Mouse (Mus musculus): ENCODE measurements around the gene Cradd.

Gene Cradd

DNA sequence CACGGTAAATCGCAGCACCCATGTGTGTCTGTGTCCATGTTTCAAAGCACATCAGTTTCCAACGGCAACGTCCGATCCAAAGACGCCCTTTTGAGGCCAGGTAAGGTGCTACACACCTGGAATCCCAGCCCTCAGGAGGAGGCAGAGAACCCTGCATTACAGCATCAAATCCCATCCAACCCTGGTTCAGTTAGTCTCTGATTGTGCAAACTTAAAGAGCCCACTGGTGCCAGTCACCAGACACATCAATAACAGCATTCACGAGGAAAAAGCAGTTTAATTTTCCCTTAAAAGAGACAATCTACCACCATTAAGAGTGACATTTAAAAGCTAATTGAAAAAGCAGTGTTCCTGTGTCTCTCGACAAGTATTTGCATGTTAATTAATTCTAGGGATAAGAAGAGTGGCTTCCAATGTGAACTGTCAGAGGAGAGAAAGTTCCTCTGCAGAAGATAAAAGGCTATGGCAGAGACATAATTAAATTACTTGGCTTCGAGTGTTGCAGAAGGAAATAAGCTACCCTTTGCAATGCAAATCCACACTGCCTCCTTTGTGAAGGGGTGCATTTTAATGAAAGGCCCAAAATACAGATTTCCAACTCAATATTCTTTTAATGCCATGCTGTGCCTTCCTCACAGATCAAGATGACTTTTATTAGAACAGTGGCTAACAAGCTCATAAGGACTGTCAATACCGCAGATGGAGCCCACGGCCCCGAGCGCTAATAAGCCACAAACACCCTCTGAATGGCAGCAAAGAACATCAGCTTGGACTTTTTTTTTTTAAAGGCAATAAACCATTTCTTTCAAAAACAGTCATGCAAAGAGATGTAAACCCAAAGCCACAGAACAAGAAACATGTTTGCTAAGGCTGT lies 84.5 kb downstream of the Cradd start:
- DNase-seq (ENCODE audit: low spot score in 2 of 2) = no peak

DNA sequence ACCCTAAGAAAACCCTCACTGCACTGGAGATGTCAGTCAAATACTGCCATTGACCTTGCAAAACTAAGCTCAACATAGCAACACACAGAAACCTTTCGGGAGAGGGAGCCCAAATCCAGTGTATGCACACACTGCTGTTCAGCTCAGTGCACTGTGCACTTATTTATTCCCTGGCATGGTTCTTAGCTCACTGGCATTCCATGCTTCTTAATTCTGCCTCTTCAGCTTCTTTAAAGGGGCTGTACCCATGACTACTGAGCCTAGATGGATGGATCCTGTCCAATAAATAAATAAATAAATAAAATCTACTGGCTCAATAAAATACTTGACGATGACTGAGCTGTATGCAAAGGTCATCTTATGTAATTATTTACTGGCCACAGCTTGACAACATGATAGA lies 85.3 kb downstream of the Cradd start:
- DNase-seq (ENCODE audit: low spot score in 2 of 2) = no peak

DNA sequence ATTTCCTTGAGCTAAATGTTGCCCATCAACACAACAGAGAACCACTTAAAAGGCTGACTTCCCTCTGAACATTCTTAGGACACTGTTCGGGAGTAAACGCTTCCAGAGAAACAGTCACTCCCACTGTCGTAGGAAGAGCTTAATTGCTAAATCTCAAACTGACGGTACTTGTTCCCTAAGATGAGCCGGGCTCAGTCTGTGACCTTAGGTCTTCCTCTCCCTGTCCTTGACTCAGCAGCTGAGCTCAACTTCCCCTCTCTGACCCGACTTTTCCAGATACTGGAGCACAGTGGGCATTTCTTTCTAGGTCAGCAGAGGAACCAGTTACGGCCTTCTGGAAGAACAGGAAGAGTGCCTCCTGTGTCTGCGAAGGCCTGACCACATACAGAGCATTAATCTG lies 87.7 kb downstream of the Cradd start:
- no peak for DNase-seq (ENCODE audit: low spot score in 2 of 2)

DNA sequence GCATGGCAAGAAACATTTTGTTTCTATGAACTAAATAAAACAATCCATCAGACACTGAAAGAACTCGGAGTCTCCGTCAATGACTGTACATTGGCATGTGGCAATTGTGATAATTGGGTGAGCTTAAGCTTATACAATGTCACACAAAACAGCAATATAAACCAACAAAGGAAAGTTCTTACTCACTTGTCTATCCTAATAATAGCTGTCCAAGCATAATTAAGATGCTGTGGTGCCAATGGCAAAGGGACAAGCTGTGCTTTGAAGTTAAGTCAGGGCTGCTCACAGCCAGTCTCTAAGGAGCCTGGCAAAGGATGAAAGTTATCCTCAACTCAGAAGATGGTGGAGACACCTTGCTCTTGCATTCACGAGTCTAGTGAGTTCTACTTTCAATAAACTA lies 89.3 kb downstream of the Cradd start:
- no peak for DNase-seq (ENCODE audit: low spot score in 2 of 2)

DNA sequence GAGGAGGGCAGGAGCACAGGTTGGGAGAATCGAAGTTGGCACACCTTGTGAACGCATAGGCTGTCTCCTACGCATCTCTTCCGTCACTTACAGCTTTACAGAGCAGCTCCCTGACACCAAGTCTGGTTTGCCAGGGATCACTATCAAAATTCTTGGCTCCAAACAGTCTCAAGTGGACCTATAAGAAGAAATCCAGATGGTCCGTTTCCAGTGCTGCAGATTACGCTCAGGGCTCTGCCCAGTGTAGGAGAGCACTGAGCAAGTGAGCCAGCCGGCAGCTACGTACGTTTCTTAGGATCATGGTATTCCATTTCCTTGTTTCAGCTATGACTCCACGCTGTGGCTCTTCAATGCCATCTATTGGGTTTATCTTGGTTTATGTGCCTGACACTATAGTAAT lies 90.9 kb downstream of the Cradd start:
- no peak for DNase-seq (ENCODE audit: low spot score in 2 of 2)

DNA sequence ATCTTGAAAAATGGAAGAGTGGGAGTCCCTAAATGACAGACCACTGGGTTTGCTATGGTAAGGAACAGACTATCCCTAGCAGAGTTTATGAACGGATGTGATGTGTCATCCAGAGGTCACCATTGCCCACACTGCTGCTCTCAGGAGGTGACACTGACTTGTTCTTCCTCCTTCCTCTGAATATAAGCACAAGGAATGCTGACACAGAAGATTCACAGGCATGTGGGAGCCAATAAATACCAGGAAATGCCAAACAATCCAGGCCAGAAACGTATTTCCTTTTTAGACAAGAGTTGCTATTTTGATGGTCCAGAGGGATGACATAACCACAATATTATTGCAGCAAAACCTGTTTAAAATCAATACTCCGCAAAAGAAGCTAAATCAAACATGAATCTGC lies 91.4 kb downstream of the Cradd start:
- no peak for DNase-seq (ENCODE audit: low spot score in 2 of 2)

DNA sequence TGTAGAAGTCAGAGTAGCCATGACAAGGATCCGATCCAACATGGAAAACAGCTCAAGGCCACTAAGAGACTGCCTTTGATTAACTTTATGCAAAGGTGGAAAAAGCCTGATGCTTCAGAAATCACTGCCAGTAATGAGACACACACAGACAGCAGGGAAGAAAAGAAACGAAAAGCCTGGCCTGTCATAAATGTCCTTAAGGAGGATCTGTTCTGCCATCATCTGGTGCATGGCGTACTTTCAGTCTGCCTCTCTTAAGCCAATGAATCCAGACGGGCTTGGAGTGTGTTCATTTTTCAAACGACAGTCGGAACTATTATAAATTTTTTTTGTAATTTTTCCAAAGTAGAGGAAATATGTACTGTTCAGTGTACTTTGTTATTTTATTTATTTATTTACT lies 95.7 kb downstream of the Cradd start:
- DNase-seq (ENCODE audit: low spot score in 2 of 2) = no peak

DNA sequence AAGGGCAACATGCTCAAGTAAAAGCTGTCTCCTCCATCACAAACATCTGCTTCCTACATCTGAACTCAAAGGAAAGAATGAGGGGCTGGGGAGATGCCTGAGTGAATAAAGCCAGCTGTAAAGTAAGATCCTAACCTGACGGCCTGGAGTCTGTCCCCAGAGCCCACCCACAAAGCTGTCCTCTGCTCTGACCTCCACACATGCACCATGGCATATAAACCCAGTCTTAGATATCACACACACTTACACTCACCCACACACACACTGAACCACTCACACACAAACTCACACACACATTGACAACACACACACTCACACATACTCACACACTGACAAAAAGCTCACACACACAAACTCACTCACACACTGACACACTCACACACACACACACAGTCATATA lies 96.3 kb downstream of the Cradd start:
- DNase-seq (ENCODE audit: low spot score in 2 of 2) = no peak

DNA sequence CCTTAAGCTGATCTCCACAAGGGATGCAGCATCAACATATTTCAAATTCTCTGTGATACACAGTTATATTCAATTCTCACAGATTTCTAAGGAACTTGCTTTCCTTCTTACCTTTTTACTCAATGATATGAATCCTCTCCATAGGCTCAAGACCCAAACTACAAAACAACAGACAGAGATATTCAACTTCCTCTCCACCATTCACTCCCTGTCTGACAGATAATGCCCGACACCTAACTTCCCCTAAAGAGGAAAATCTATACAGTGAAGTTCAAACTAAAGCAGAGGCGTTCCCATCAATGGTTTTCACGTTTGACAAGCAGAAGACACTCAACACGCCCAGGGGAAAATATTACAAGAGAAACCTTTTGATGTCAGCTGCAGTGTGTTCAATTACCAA lies 97.2 kb downstream of the Cradd start:
- DNase-seq (ENCODE audit: low spot score in 2 of 2) = no peak

DNA sequence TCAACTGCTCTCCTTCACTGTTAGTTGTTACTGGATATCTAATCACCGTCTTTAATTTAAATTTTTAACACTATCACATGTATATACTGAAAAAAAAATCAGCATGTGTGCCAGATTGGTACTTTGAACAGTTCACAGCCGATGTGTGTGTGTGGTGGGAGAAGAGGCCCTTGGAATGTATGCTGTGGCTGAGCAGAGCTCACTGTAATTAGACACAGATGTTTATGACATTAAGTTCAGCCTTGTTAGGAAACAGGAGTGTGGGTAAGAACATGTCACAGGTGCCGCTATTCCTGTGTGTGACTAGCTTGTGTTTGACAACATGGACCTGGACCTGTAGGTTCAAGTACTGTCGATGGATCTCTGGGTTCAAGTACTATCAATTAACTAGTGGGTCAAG lies 98.9 kb downstream of the Cradd start:
- no peak for DNase-seq (ENCODE audit: low spot score in 2 of 2)

DNA sequence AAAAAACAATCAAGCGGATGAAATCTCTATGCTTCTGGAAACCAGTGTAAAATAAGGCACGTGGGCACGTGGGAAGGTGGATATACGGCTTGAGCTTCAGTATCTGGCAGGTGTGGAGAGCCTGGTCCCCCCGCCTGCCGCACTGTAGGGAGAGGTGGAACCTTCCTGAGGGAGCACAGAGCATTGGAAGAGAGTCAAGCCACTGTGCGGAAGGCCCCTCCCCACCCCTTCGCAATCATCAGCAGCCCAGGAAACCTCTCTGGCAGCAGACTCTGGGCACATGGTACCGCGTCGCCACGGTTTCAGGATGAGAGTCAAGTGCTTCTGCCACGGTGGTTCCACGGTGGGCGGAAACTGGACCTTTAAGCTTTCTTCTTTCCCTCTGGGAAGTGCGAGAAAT lies 100.7 kb downstream of the Cradd start:
- no peak for DNase-seq (ENCODE audit: low spot score in 2 of 2)

DNA sequence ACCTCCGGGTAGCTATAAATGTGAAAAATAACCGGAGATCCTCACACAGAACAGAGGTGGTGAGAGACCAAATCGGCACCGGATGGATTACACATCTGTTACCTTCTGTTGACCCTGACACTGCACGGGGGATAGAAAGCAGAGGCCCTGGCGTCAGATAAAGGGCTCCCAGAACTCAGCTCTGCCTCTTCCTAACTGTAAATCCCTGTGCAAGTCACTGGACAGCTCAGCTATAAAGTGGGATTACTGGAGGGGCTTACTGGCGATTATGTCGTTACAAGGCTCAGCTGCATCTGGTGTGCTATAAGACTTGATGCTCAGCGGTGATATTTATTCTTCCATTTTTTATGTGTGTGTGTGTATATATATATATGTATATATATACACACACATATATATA lies 102.0 kb downstream of the Cradd start:
- no peak for DNase-seq (ENCODE audit: low spot score in 2 of 2)

DNA sequence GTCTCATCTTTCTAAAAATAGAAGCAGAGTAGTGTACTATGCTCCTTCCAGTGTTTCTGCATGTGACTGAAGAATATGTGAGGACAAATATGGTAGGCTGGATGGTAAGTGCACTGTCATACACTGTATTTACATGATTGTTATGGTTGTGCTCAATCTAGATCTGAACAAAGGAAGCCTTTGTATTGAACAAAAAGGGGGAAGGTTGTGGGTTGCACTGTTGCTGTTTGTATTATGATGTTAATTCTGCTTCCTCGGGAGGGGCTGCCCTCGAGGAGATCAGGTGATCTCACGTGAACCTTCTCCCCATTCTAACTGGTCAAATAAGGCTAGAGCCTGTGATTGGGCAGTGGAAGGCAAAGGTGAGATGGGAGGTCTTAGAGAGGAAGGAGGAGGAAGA lies 103.4 kb downstream of the Cradd start:
- DNase-seq (ENCODE audit: low spot score in 2 of 2) = no peak

DNA sequence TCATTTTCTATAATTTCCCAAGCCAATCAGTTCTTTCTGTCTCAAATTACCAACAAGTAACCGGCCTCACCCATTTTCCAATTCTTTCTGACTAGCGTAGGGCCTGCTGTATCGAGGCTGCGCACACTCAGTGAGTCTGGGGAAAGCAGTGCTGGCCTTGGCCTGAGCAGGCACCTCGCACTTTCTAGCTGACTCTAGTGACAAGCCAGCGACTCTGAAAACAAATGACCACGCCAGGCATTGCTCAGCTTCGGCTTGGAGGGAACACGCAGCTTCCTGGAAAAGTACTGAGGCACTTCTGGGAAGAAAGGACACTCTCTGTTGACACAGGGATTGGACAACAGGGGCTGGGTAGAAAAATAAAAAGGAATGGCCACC lies 105.3 kb downstream of the Cradd start:
- no peak for DNase-seq (ENCODE audit: low spot score in 2 of 2)

DNA sequence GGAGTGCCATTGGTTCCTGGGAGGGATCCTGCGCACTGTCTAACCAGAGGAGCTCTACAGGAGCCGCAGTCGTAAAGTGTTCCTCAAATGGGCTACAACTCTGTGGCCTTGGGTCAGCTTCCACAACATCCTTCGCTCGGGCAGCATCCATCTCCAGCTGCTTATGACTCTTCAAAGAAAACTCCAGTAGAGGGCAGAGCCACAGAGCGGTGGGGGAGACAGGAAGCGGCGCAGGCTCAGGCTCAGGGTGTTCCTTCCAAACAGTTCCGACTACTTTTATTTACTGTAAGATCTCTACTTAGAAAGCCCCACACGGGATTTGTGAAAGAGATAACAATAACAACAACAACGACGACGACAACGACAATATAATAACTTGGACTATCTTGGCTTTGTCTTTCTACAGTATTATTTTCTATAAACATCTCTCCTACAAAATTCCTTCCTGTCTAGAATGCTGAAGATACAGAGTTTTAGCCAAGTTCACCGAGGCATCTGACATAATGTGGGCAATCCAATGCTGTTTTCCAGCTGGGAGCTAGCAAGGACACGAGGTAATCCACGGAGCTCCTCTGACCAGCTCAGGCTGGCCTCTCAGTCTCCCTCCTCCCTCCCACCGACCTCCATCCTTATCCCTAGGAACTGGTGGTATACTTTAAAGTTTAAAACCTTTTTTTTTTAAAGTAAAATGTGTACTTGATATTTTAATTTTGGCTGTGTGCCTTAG lies 105.8 kb downstream of the Cradd start:
- DNase-seq (ENCODE audit: low spot score in 2 of 2) = no peak

DNA sequence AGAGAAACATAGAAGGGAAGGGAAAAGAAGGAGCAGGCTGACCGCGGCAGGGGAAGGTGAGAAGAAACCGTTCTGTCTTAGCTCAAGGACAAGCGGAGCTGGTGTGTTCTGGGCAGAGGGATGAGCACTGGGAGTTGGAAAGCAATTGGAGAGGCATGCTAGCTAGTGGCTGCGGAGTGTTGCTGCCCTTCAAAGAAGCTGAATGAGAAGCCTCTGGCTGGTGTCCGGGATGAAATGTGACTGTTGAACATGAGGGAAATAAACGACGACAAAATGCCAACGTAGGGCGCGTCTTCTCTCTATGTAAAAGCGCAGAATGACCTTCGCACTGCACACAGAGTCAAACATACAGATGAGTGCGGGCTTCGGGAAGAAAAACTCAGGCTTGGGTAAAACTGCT lies 108.6 kb downstream of the Cradd start:
- no peak for DNase-seq (ENCODE audit: low spot score in 2 of 2)

DNA sequence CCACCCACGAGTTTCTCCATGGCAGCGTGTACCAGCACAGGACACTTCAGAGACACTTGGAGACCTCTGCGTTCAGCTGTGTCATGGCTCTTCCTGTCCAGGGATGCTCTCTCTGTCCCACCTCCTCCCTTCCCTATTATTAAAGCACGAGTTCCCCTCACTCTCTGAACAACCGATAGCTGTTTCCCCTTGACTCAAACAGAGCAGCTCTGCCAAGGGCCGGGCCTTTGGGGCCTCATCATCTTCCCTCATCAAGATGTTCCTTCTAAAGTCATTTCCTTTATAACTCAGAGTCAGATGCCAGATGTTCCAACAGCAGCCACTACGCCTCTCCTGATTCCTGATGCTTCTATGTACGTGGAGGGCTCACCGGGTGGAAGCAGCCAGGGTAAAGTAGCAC lies 110.1 kb downstream of the Cradd start:
- no peak for DNase-seq (ENCODE audit: low spot score in 2 of 2)

DNA sequence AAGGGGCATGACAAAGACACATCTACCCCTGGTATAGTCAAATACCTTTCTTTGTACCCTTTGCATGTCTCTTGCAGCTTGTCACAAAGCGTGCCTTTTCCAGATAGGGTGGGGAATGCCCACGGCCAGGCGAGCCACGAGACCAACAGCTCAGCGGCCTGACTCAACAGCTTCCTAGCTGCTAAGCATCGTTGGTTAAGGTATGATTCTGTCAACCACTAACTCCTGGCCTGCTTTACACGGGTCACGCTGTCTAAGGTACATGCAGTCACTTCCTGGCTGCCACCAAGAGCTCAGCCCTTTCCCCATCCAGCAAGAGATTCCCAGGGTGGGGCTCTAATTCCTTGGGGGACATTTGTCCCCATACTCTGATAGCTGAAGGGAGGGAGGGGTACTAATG lies 110.6 kb downstream of the Cradd start:
- no peak for DNase-seq (ENCODE audit: low spot score in 2 of 2)

DNA sequence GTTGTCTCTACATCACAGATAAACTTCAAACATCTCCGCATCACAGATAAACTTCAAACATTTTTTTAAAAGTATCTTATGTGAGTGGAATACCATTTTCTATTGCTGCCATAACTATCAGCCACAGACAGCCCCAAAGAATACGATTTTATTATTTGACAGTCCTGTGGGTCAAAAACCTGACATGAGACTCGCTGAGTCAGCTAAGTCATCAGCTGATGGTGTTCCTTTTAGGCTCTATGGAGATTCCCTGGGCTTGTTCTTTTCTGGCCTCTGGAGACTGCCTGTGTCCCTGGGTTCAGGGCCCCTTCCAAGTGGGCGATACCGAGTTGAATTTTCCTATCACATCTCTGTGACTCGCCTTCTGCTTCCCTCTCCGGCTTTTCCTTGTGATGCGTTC lies 112.3 kb downstream of the Cradd start:
- no peak for DNase-seq (ENCODE audit: low spot score in 2 of 2)

DNA sequence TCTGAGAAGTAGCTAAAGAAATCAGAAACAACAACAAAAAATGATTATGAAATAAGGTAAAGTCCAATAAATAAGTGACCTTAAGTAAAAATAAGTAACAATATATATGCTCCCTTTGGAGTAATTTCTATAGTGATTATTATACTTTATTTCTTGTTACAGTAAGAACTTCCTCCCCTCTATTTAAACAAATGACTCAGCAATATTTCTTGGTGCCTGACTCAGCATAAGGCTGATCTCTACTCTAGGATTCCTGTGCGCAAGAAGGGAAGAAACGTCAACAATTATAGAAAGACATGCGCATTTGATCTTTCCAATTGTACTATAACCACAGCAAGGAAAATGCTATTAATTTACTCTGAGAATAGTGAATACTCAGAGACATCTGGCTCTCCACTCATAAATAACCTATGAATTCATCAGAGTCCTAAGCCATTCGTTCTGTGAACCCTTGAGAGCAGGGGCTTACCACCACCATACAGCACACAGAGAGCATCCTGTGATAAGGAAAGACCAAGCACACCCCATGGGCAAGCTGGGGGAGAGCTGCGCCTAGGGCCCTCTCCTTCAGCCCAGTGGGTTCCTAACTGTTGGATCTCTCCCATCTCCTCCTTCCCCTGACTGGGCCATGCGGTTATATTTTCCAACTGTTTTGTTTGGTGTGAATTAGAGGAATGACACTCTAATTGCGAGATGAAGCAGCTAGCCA lies 113.1 kb downstream of the Cradd start:
- DNase-seq (ENCODE audit: low spot score in 2 of 2) = no peak

DNA sequence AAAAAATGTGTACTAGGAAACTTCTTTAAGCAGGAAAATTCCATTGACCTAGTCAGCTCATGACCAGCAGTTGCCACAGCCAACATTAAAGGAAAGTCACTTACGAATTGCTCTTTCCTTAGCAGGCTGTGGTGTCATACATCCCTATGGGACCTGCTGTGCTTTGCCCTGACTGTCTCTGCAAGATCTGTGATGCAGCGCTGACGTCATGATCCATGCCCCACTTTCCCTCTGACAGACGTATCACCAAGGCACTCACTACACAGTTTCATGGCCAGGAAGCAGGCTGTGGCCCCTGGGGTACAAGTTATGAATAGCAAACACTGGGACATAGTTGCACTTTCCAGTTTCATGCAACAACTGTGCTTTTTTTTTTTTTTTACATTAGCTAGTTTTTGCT lies 113.8 kb downstream of the Cradd start:
- DNase-seq (ENCODE audit: low spot score in 2 of 2) = no peak

DNA sequence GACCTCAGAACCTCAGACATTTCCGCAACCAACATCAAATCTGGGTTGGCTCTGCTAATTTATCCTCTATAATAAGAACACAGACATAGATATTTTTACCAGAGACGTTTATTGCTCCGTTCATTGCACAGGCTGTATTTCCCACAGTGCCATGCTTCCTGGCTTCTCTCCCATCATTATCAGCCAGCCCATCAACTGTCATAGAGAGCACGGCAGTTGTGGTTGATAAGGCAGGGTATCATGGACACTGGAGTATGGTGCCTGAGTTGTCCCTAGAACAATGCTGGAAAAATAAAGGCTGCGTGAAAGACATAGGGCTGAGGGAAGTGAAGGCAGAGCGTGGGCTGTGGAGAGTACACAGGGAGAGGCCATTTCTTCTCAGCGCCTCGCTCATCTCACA lies 116.5 kb downstream of the Cradd start:
- no peak for DNase-seq (ENCODE audit: low spot score in 2 of 2)

DNA sequence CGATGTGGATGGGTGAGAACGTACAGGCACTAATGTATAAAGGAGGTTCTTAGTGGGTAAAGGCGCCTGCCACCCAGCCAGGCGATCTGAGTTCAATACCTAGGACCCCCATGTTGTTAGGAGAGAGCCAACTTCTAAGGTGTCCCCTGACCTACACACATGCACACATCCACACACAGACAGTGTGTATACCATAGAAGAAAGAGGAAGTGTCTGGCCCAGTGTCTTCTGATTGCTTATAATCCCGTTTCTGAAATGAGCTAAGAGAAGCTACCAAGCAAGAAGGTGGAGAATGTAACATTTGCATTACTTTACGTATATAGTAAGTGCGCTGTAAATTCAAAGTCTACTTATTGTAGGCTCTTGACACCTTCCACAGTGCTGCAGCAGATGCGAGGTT lies 122.4 kb downstream of the Cradd start:
- no peak for DNase-seq (ENCODE audit: low spot score in 2 of 2)

Measured in cerebellum, postnatal 4 days (tissue).